Mouse (Mus musculus) thymus, adult 2 months (tissue): ENCODE data around the gene Zfyve27.

Experiments
- CTCF ChIP-seq: fragments of 200-500 bp; IDR thresholded peaks from 2 replicates; pipeline ENCODE4 v1.5.1; 2012; ENCODE audit warnings: mild to moderate bottlenecking, control low read depth, low read length, moderate library complexity, borderline replicate concordance; ENCODE audit not compliant: control insufficient read depth, poor library complexity, insufficient read depth; ENCODE audit errors: extremely low read depth
- POLR2A ChIP-seq: fragments of 200-500 bp; IDR thresholded peaks from 2 replicates; pipeline ENCODE4 v1.6.1; 2012; ENCODE audit warnings: mild to moderate bottlenecking, low read length, control low read depth, moderate library complexity; ENCODE audit not compliant: control insufficient read depth, poor library complexity, insufficient read depth; ENCODE audit errors: extremely low read depth

DNA sequence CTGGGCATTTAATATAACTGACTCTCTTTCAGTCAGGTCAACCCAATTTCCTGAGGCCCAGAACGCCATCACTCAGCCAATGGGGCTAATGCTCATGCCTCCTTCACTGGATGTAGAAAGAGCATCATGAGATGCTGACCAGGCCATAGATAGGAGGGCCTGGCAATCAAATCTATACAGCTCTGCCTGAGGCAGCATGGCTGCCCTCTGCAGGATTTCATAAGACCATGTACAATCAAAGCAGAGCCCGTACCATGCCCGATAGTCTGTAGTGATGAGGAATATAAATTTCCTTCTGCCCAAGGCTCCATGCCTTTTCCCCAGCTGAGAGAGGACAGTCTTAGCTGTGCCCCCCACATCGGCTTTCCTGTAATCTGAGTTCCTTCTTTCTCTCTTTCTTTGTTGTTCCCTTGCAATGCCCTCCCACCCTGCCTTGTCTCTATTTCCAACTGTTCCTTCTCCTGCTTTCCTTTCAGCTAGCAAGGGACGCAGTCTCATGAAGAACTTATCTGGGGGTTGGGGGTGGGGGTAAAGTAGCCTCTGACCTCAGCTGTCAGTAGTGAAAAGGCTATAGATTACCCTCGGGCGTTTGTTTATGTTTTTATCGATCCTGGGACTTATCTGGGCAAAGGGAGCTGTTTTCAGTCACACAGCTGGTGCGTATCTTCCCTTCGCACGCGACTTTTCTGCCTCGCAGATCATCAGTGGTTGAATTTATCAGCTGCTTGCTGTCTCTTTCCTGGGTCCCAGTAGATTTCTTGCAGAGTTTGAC, 5.3 kb upstream of the Zfyve27 start:
- TF ChIP-seq CTCF: no peak
- TF ChIP-seq POLR2A: no peak
